Mouse (Mus musculus) stomach, embryonic 14.5 days (tissue): Measurements from ENCODE around the gene Sash3. TPM values are rescaled to one million over a fixed set of nuclear protein-coding genes. Genes with fewer than 3 reads are reported as not detected.

Source experiments
- ATAC-seq: fragments of 200-750 bp; cut with Nextera tagmentation; 2 replicates; pipeline ENCODE4 v1.8.0; 2017; ENCODE audit warnings: low read depth, moderate TSS enrichment; ENCODE audit not compliant: insufficient number of reproducible peaks, insufficient read depth, low FRiP score
- H3K27ac ChIP-seq: fragments of 300-500 bp; sonication (generic); 2 replicates; pipeline ENCODE4 v1.5.1; 2014; ENCODE audit warnings: mild to moderate bottlenecking, low read length, moderate library complexity, mixed read lengths
- H3K27me3 ChIP-seq: fragments of 300-500 bp; sonication (generic); 2 replicates; pipeline ENCODE4 v1.6.1; 2014; ENCODE audit warnings: low read length, control low read depth, mixed read lengths; ENCODE audit not compliant: control insufficient read depth, insufficient read depth
- H3K36me3 ChIP-seq: fragments of 300-500 bp; sonication (generic); 2 replicates; pipeline ENCODE4 v1.6.1; 2014; ENCODE audit warnings: mild to moderate bottlenecking, control low read depth, low read length, moderate library complexity, mixed read lengths; ENCODE audit not compliant: control insufficient read depth, insufficient read depth
- H3K4me1 ChIP-seq: fragments of 300-500 bp; sonication (generic); 2 replicates; pipeline ENCODE4 v1.6.1; 2014; ENCODE audit warnings: low read length, control low read depth, mixed read lengths; ENCODE audit not compliant: control insufficient read depth, insufficient read depth
- H3K4me2 ChIP-seq: fragments of 300-500 bp; sonication (generic); replicated peaks from 2 replicates; pipeline ENCODE4 v1.6.1; 2014; ENCODE audit warnings: low read depth, low read length, control low read depth
- H3K4me3 ChIP-seq: fragments of 300-500 bp; sonication (generic); 2 replicates; pipeline ENCODE4 v1.5.1; 2014; ENCODE audit warnings: low read depth, low read length, control low read depth
- H3K9ac ChIP-seq: fragments of 300-500 bp; sonication (generic); replicated peaks from 2 replicates; pipeline ENCODE4 v1.6.1; 2014; ENCODE audit warnings: low read depth, mild to moderate bottlenecking, control low read depth, low read length, moderate library complexity, mixed read lengths
- H3K9me3 ChIP-seq: fragments of 300-500 bp; sonication (generic); 2 replicates; pipeline ENCODE4 v1.6.1; 2016; ENCODE audit warnings: low read depth, low read length, control low read depth; ENCODE audit not compliant: control insufficient read depth
- WGBS: fragments of 180-500 bp; shearing (Covaris S2); extraction: QIAGEN DNeasy Blood & Tissue Kit; methylation state at CpG from one replicate; pipeline ENCODE4 v1.1.7; 2014; 5-methylcytosine and 5-hydroxymethylcytosine counted together
- polyA plus RNA-seq: library from polyadenylated mRNA; unstranded; fragments of >200 nt; fragmentation: Nextera tagmentation; extraction: Ambion mirVana; gene quantifications from 2 replicates; pipeline ENCODE4 v1.2.1, GENCODE M21; 2014

The Sash3 gene
- 2.5 and 3.3 TPM in 2 replicates for polyA plus RNA-seq

DNA sequence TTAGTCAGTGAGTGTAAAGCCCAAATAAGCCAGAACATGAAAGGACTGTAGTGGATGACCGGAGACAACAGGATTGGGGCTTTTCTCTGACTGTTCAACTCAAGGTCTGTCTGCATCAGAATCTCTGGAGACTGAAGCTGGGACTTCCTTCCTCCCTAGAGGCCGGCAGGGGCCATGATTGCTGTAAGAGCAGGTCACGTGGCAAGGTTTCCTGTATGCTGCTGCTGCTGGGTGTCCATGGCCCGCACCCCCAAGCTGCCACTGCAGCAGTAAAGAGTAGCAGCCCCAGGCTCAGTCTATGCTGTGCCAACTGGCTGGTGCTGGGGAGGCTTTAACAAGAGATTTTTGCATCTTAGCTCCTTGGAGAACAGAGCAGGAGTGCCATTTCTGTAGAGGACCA lies at the start of gene Sash3:
TSS of gene Sash3 (plus strand) at position 175 of the 400 bp plus-strand sequence.
- H3K9ac ChIP-seq, result no peak within 1 kb of the TSS
- no peak for ATAC-seq
- no peaks in the 10 kb centered on the region for H3K36me3 ChIP-seq
- WGBS, result 82% methylated on average over 4 of the region's 4 CpGs
- no peaks in the 10 kb centered on the region for H3K9me3 ChIP-seq
- no peak within 1 kb of the TSS for H3K4me3 ChIP-seq
- no peaks in the 10 kb centered on the region for H3K4me1 ChIP-seq
- no peak within 1 kb of the TSS for H3K4me2 ChIP-seq
- H3K27me3 ChIP-seq, result no peaks in the 10 kb centered on the region
- no peak within 1 kb of the TSS for H3K27ac ChIP-seq

- no peak overlapping the region for H3K4me3 ChIP-seq
- H3K9ac ChIP-seq, result no peak overlapping the region
- H3K4me1 ChIP-seq, result no peaks in the 10 kb centered on the region
- no peak overlapping the region for H3K4me2 ChIP-seq
- 68% methylated on average over 8 of the region's 8 CpGs for WGBS
- H3K27ac ChIP-seq, result no peak overlapping the region
- no peak for ATAC-seq
- no peaks in the 10 kb centered on the region for H3K27me3 ChIP-seq
- no peaks in the 10 kb centered on the region for H3K9me3 ChIP-seq
- no peaks in the 10 kb centered on the region for H3K36me3 ChIP-seq
These were observed 49.7 kb upstream of the Sash3 start for GRCm38 (mm10) chrX:48096580-48096979.

DNA sequence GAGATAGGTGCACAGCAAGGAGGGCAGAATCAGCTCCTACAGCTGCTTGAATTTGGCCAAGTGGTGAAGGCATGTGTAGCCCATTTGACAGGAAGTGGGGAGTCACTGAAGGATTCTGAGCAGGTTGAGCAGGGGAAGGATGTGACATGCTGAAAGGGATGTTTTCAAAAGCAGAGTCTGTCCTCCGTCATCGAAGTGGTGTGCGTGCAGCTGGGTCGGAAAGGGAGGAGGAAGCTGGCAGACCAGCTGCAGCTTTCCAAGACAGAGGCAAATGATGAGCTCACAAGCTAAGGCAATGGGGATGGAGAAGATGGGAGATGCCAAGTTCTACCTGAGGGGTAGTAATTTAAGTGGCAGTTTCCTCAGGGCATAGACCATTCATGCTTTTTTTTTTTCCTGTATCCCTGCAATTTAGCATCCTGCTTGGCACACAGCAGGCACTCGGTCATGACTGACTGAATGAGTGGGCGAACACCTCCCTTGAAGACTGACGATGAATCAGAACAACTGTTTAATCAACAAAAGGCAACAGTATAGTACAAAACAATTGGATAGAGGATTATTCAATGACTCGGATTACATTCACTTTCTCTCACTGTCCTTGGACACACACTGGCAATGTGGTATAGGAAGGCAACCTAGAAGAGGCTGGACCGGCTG lies 47.6 kb upstream of the Sash3 start:
- Histone ChIP-seq H3K4me2 (no peak overlapping the region), H3K4me3 (no peak overlapping the region), H3K9me3 (no peaks in the 10 kb centered on the region), H3K27me3 (no peaks in the 10 kb centered on the region), H3K9ac (no peak overlapping the region), H3K4me1 (no peaks in the 10 kb centered on the region), H3K27ac (no peak overlapping the region), H3K36me3 (no peaks in the 10 kb centered on the region)
- no peak for ATAC-seq
- 79% methylated on average over 9 of the region's 9 CpGs for WGBS

DNA sequence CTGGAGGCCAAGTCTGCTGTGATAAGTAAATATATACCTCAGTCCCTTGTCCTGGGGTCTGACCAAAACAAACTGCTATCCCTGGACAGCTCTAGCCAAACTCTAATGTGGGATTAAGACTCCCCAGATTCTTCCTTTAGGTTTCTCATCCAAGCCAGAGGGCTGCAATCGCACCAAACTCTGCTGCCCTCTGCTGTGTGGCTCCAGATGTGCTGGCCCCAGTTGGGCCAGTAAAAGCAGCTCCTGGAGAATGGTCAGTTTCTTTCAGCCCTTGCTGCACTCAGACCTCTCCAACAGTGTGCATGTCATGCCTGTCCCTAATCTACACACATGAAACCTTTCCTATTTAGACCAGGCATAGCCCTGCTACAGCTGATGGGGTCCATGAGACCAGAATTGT lies 46.4 kb upstream of the Sash3 start:
- H3K36me3 ChIP-seq, result no peaks in the 10 kb centered on the region
- no peak overlapping the region for H3K4me2 ChIP-seq
- 29% methylated on average over 1 of the region's 1 CpGs for WGBS
- H3K27me3 ChIP-seq, result no peaks in the 10 kb centered on the region
- ATAC-seq, result no peak
- no peak overlapping the region for H3K27ac ChIP-seq
- H3K9ac ChIP-seq, result no peak overlapping the region
- no peaks in the 10 kb centered on the region for H3K4me1 ChIP-seq
- H3K4me3 ChIP-seq, result no peak overlapping the region
- no peaks in the 10 kb centered on the region for H3K9me3 ChIP-seq

DNA sequence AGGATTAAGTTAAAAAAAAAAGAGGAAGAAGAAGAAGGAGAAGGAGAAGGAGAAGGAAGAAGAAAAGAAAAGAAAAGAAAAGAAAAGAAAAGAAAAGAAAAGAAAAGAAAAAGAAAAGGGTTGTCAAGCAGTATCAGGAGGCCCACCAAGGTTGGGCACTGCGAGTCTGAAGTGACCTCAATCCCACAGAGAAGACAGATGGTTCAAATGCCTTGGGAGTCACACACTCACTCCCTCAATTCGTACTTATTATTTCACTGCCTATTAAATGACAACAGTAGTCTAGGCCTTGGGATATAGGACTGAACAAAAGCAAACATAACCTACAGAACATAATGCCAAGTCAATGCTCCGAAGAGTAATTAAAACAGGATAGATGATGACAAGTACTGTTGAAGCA lies 43.0 kb upstream of the Sash3 start:
- no peaks in the 10 kb centered on the region for H3K27me3 ChIP-seq

GRCm38 (mm10) chrX:48104736-48105441 lies 41.3 kb upstream of the Sash3 start:
- Histone ChIP-seq H3K4me2 (no peak overlapping the region), H3K9ac (no peak overlapping the region), H3K27ac (no peak overlapping the region), H3K9me3 (no peaks in the 10 kb centered on the region), H3K4me3 (no peak overlapping the region), H3K4me1 (0 out of 2 replicates have a peak, but pooled peaks cover 4% of the 10 kb centered on the region), H3K36me3 (no peaks in the 10 kb centered on the region), H3K27me3 (no peaks in the 10 kb centered on the region)
- ATAC-seq, result no peak
- 82% methylated on average over 7 of the region's 7 CpGs for WGBS

More for the DNA sequence above, 43.0 kb upstream of the Sash3 start:
- no peak for ATAC-seq
- H3K9me3 ChIP-seq, result no peaks in the 10 kb centered on the region
- no peak overlapping the region for H3K27ac ChIP-seq
- H3K36me3 ChIP-seq, result no peaks in the 10 kb centered on the region
- no peak overlapping the region for H3K4me2 ChIP-seq
- 76% methylated on average over 3 of the region's 3 CpGs for WGBS
- no peaks in the 10 kb centered on the region for H3K4me1 ChIP-seq
- H3K4me3 ChIP-seq, result no peak overlapping the region
- no peak overlapping the region for H3K9ac ChIP-seq

DNA sequence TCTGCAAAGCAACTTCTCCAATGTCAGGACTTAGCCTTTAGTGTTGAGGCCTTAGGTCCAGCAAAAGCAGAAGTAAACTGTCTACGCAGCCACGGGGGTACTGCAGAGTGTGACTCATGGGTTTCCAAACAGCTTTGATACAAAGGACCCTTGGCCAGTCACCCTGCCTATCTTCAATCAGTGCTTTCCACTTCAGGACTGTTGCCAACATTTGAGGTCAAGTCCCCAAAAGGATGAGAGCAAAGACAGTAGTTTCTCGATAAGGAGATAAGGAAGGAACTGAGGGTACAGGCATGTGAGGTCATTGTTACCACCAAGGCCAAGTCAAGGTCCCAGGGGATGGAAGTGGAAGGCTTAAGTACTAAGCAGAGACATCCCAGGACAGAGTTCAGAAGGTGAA lies 40.0 kb upstream of the Sash3 start:
- no peak overlapping the region for H3K4me3 ChIP-seq
- 85% methylated on average over 3 of the region's 3 CpGs for WGBS
- H3K4me2 ChIP-seq, result no peak overlapping the region
- no peak overlapping the region for H3K9ac ChIP-seq
- H3K9me3 ChIP-seq, result no peaks in the 10 kb centered on the region
- 0 out of 2 replicates have a peak, but pooled peaks cover 4% of the 10 kb centered on the region for H3K4me1 ChIP-seq
- no peak overlapping the region for H3K27ac ChIP-seq
- no peak for ATAC-seq
- H3K36me3 ChIP-seq, result no peaks in the 10 kb centered on the region
- H3K27me3 ChIP-seq, result no peaks in the 10 kb centered on the region

- Histone ChIP-seq H3K4me2 (no peak within 1 kb of the TSS), H3K4me1 (0 out of 2 replicates have a peak, but pooled peaks cover 4% of the 10 kb centered on the region), H3K27ac (no peak within 1 kb of the TSS; the same call in 1 of the 2 replicates)
These were observed 37.6 kb upstream of the Sash3 start, which contains the start of gene Xpnpep2 for GRCm38 (mm10) chrX:48108394-48109315. Xpnpep2 (plus strand) TSS chrX:48108725.

More at GRCm38 (mm10) chrX:48108394-48109315, 37.6 kb upstream of the Sash3 start, which contains the start of gene Xpnpep2:
- ATAC-seq, result peak; percentile 42; the same call in 1 of the 2 replicates
- 45% methylated on average over 6 of the region's 6 CpGs for WGBS
- Histone ChIP-seq H3K36me3 (no peaks in the 10 kb centered on the region), H3K9ac (no peak within 1 kb of the TSS), H3K9me3 (no peaks in the 10 kb centered on the region), H3K27me3 (no peaks in the 10 kb centered on the region), H3K4me3 (no peak within 1 kb of the TSS)
